16 mouse cellular contexts compared by ENCODE assay signal in the genomic region with DNA sequence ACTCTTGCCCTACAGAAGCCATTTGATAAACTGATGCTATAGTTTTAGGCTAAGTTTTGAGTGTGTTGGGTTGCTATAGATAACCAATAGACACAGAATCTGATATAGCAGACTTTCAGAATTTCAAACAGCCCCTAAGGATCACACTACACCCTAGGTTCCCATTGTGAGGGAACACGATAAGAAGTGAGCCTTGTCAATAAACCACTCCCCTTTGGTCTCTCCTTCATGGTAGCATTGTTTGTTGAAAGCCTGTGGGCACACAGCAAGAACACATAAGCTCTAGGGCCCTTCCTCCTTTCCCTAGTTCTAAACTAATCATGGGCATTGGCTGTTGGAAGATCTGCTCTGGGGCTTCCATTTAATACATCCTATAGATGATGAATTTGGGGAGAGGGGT.
"Had no signal": no experiment of that assay in that cellular context is flagged by ENCODE, and none has a peak within 500 bp of the region (broad histone marks: within the 10 kb centered on the region; RNA-seq: fewer than 3 reads in every experiment).

No protein-coding gene starts in this region.

- H3K4me1 ChIP-seq: intestine, embryonic 15.5 days; limb, embryonic 15.5 days had no signal

- H3K9me3 ChIP-seq: intestine, embryonic 15.5 days; kidney, embryonic 15.5 days; limb, embryonic 15.5 days; megakaryocyte, embryonic 14.5 days; midbrain, embryonic 13.5 days; neural tube, embryonic 15.5 days had no signal

- H3K9ac ChIP-seq: intestine, embryonic 15.5 days; kidney, embryonic 15.5 days; limb, embryonic 15.5 days; lung, embryonic 14.5 days; midbrain, embryonic 13.5 days; neural tube, embryonic 15.5 days had no signal

- H3K4me3 ChIP-seq: intestine, embryonic 15.5 days; kidney, embryonic 15.5 days; left cerebral cortex, adult 2 months; limb, embryonic 15.5 days; megakaryocyte, embryonic 14.5 days; midbrain, embryonic 13.5 days; myocyte; neural tube, embryonic 15.5 days had no signal

- DNase-seq: kidney, adult 18-20 months; kidney, postnatal 14 days; lung, embryonic 14.5 days; lung, postnatal 10 days; lung, postnatal 4 days; right cerebral cortex, adult 18-20 months; right cerebral cortex, postnatal 25 days; thymus, postnatal 36 days had no signal

- H3K27ac ChIP-seq: intestine, embryonic 15.5 days; kidney, embryonic 15.5 days; left cerebral cortex, adult 2 months; limb, embryonic 15.5 days; midbrain, embryonic 13.5 days; neural tube, embryonic 15.5 days had no signal

- ATAC-seq: intestine, embryonic 15.5 days; midbrain, embryonic 13.5 days had no signal

- H3K27me3 ChIP-seq: intestine, embryonic 15.5 days; kidney, embryonic 15.5 days; limb, embryonic 15.5 days; midbrain, embryonic 13.5 days; neural tube, embryonic 15.5 days had no signal

- H3K36me3 ChIP-seq: intestine, embryonic 15.5 days; kidney, embryonic 15.5 days; limb, embryonic 15.5 days; midbrain, embryonic 13.5 days; neural tube, embryonic 15.5 days had no signal

- H3K4me2 ChIP-seq: intestine, embryonic 15.5 days; kidney, embryonic 15.5 days; limb, embryonic 15.5 days; lung, embryonic 14.5 days; midbrain, embryonic 13.5 days; neural tube, embryonic 15.5 days had no signal
